Mouse (Mus musculus): Measurements from ENCODE around the gene Tcp11. TPM values are rescaled to one million over a fixed set of nuclear protein-coding genes. Genes with fewer than 3 reads are reported as not detected.

Gene Tcp11
- total and polyA plus RNA-seq, 2 experiments from 2014 or later: 0.15 TPM; not detected in 1

GRCm38 (mm10) chr17:28084964-28085363, 4.5 kb upstream of the Tcp11 start:
- 3% methylated on average over 16 of the region's 16 CpGs for WGBS
- DNase-seq (ENCODE audit: low spot score) (peak; percentile 91), ATAC-seq (ENCODE audit: insufficient read depth, low read depth) (peak; percentile 77)

GRCm38 (mm10) chr17:28084395-28084905, 4.0 kb upstream of the Tcp11 start:
- no peak overlapping the region for H3K4me3 ChIP-seq (ENCODE audit: low read depth, low read length)
- H3K27ac ChIP-seq (ENCODE audit: low read depth): no peak overlapping the region
- H3K4me1 ChIP-seq (ENCODE audit: control insufficient read depth, insufficient read depth): no peaks in the 10 kb centered on the region
- WGBS: 40% methylated on average over 22 of the region's 22 CpGs
- H3K27me3 ChIP-seq (ENCODE audit: control insufficient read depth, insufficient read depth, low read length): peaks cover 6% of the 10 kb centered on the region; the same call in 1 of the 2 replicates
- TF ChIP-seq EP300 (IDR thresholded peaks at IDR 0.05; ENCODE audit: low read depth): no peak
- TF ChIP-seq CTCF (IDR thresholded peaks at IDR 0.05; ENCODE audit: low read depth): no peak
- H3K4me2 ChIP-seq (ENCODE audit: low read depth, low read length): no peak overlapping the region
- no peaks in the 10 kb centered on the region for H3K36me3 ChIP-seq (replicated peaks; ENCODE audit: control insufficient read depth, insufficient read depth, low read length)
- DNase-seq (ENCODE audit: low spot score) (no peak), ATAC-seq (ENCODE audit: insufficient read depth, low read depth) (no peak)
- no peak overlapping the region for H3K9ac ChIP-seq (replicated peaks; ENCODE audit: low read depth, low read length)
- no peaks in the 10 kb centered on the region for H3K9me3 ChIP-seq (replicated peaks; ENCODE audit: control insufficient read depth, low read length)

More at GRCm38 (mm10) chr17:28084964-28085363, 4.5 kb upstream of the Tcp11 start:
- Histone ChIP-seq H3K4me2 (ENCODE audit: low read depth, low read length) (peak overlapping the region; percentile 40), H3K4me3 (ENCODE audit: low read depth, low read length) (peak overlapping the region; percentile 14; the same call in 1 of the 2 replicates), H3K9ac (replicated peaks; ENCODE audit: low read depth, low read length) (0 out of 2 replicates have a peak overlapping the region, but pooled peaks have one; percentile 13), H3K27me3 (ENCODE audit: control insufficient read depth, insufficient read depth, low read length) (peaks cover 4% of the 10 kb centered on the region; the same call in 1 of the 2 replicates), H3K9me3 (replicated peaks; ENCODE audit: control insufficient read depth, low read length) (no peaks in the 10 kb centered on the region), H3K36me3 (replicated peaks; ENCODE audit: control insufficient read depth, insufficient read depth, low read length) (no peaks in the 10 kb centered on the region), H3K4me1 (ENCODE audit: control insufficient read depth, insufficient read depth) (no peaks in the 10 kb centered on the region), H3K27ac (ENCODE audit: low read depth) (no peak overlapping the region)
- TF ChIP-seq CTCF (IDR thresholded peaks at IDR 0.05; ENCODE audit: low read depth): peak; percentile 94
- TF ChIP-seq EP300 (IDR thresholded peaks at IDR 0.05; ENCODE audit: low read depth): no peak

GRCm38 (mm10) chr17:28082863-28083262, 2.4 kb upstream of the Tcp11 start:
- TF ChIP-seq EP300 (IDR thresholded peaks at IDR 0.05; ENCODE audit: low read depth): no peak
- no peak for TF ChIP-seq CTCF (IDR thresholded peaks at IDR 0.05; ENCODE audit: low read depth)
- DNase-seq (ENCODE audit: low spot score): no peak
- no peak for ATAC-seq (ENCODE audit: insufficient read depth, low read depth)
- H3K4me3 ChIP-seq (ENCODE audit: low read depth, low read length): no peak overlapping the region
- no peaks in the 10 kb centered on the region for H3K9me3 ChIP-seq (replicated peaks; ENCODE audit: control insufficient read depth, low read length)
- WGBS: 50% methylated on average over 13 of the region's 13 CpGs
- no peaks in the 10 kb centered on the region for H3K4me1 ChIP-seq (ENCODE audit: control insufficient read depth, insufficient read depth)
- H3K9ac ChIP-seq (replicated peaks; ENCODE audit: low read depth, low read length): no peak overlapping the region
- H3K36me3 ChIP-seq (replicated peaks; ENCODE audit: control insufficient read depth, insufficient read depth, low read length): no peaks in the 10 kb centered on the region
- no peak overlapping the region for H3K27ac ChIP-seq (ENCODE audit: low read depth)
- H3K27me3 ChIP-seq (ENCODE audit: control insufficient read depth, insufficient read depth, low read length): peaks cover 6% of the 10 kb centered on the region; the same call in 1 of the 2 replicates
- H3K4me2 ChIP-seq (ENCODE audit: low read depth, low read length): no peak overlapping the region

- Histone ChIP-seq H3K9ac (replicated peaks; ENCODE audit: low read depth, low read length) (no peak overlapping the region), H3K4me2 (ENCODE audit: low read depth, low read length) (no peak overlapping the region), H3K9me3 (replicated peaks; ENCODE audit: control insufficient read depth, low read length) (no peaks in the 10 kb centered on the region), H3K36me3 (replicated peaks; ENCODE audit: control insufficient read depth, insufficient read depth, low read length) (no peaks in the 10 kb centered on the region), H3K4me3 (ENCODE audit: low read depth, low read length) (no peak overlapping the region), H3K27me3 (ENCODE audit: control insufficient read depth, insufficient read depth, low read length) (peaks cover 6% of the 10 kb centered on the region; the same call in 1 of the 2 replicates), H3K4me1 (ENCODE audit: control insufficient read depth, insufficient read depth) (no peaks in the 10 kb centered on the region), H3K27ac (ENCODE audit: low read depth) (no peak overlapping the region)
- TF ChIP-seq CTCF (IDR thresholded peaks at IDR 0.05; ENCODE audit: low read depth): no peak
- TF ChIP-seq EP300 (IDR thresholded peaks at IDR 0.05; ENCODE audit: low read depth): no peak
- ATAC-seq (ENCODE audit: insufficient read depth, low read depth) (no peak), DNase-seq (ENCODE audit: low spot score) (no peak)
- whole genome bisulfite sequencing: 82% methylated on average over 7 of the region's 7 CpGs
Measured at GRCm38 (mm10) chr17:28081856-28082255, 1.4 kb upstream of the Tcp11 start.

GRCm38 (mm10) chr17:28081385-28081784, 946 bp upstream of the Tcp11 start:
- Histone ChIP-seq H3K36me3 (replicated peaks; ENCODE audit: control insufficient read depth, insufficient read depth, low read length) (no peaks in the 10 kb centered on the region), H3K27ac (ENCODE audit: low read depth) (no peak overlapping the region), H3K4me2 (ENCODE audit: low read depth, low read length) (no peak overlapping the region), H3K27me3 (ENCODE audit: control insufficient read depth, insufficient read depth, low read length) (peaks cover 6% of the 10 kb centered on the region; the same call in 1 of the 2 replicates), H3K9me3 (replicated peaks; ENCODE audit: control insufficient read depth, low read length) (no peaks in the 10 kb centered on the region), H3K9ac (replicated peaks; ENCODE audit: low read depth, low read length) (no peak overlapping the region), H3K4me3 (ENCODE audit: low read depth, low read length) (no peak overlapping the region), H3K4me1 (ENCODE audit: control insufficient read depth, insufficient read depth) (no peaks in the 10 kb centered on the region)
- no peak for DNase-seq (ENCODE audit: low spot score)
- WGBS: 59% methylated on average over 9 of the region's 9 CpGs
- no peak for ATAC-seq (ENCODE audit: insufficient read depth, low read depth)
- TF ChIP-seq CTCF (IDR thresholded peaks at IDR 0.05; ENCODE audit: low read depth) (peak; percentile 39), EP300 (IDR thresholded peaks at IDR 0.05; ENCODE audit: low read depth) (no peak)

GRCm38 (mm10) chr17:28080817-28081165, 352 bp upstream of the Tcp11 start:
- ATAC-seq (ENCODE audit: insufficient read depth, low read depth): no peak
- Histone ChIP-seq H3K27me3 (ENCODE audit: control insufficient read depth, insufficient read depth, low read length) (peaks cover 6% of the 10 kb centered on the region; the same call in 1 of the 2 replicates), H3K4me1 (ENCODE audit: control insufficient read depth, insufficient read depth) (no peaks in the 10 kb centered on the region), H3K4me2 (ENCODE audit: low read depth, low read length) (no peak overlapping the region), H3K36me3 (replicated peaks; ENCODE audit: control insufficient read depth, insufficient read depth, low read length) (no peaks in the 10 kb centered on the region), H3K9me3 (replicated peaks; ENCODE audit: control insufficient read depth, low read length) (no peaks in the 10 kb centered on the region), H3K4me3 (ENCODE audit: low read depth, low read length) (peak overlapping the region; percentile 59; the same call in 1 of the 2 replicates), H3K27ac (ENCODE audit: low read depth) (no peak overlapping the region), H3K9ac (replicated peaks; ENCODE audit: low read depth, low read length) (no peak overlapping the region)
- no peak for TF ChIP-seq EP300 (IDR thresholded peaks at IDR 0.05; ENCODE audit: low read depth)
- no peak for TF ChIP-seq CTCF (IDR thresholded peaks at IDR 0.05; ENCODE audit: low read depth)
- no peak for DNase-seq (ENCODE audit: low spot score)
- WGBS: 34% methylated on average over 9 of the region's 9 CpGs

All from heart, postnatal 0 days (tissue).